Mouse (Mus musculus) forebrain, embryonic 12.5 days (tissue): ENCODE data around the gene Htr1a. TPM values are rescaled to one million over a fixed set of nuclear protein-coding genes. Genes with fewer than 3 reads are reported as not detected.
A peak's percentile ranks its signal among the peaks of the same experiment; 100 is the strongest.

Source experiments
- ATAC-seq: fragments of 200-750 bp; cut with Nextera tagmentation; 2 replicates; pipeline ENCODE4 v1.8.0; 2017; ENCODE audit warnings: moderate TSS enrichment; ENCODE audit not compliant: low FRiP score
- H3K27ac ChIP-seq: fragments of 300-500 bp; sonication (generic); 2 replicates; pipeline ENCODE4 v1.5.1; 2016; ENCODE audit warnings: mild to moderate bottlenecking
- H3K27me3 ChIP-seq: fragments of 300-500 bp; sonication (generic); 2 replicates; pipeline ENCODE4 v1.6.1; 2016; ENCODE audit warnings: mild to moderate bottlenecking
- H3K36me3 ChIP-seq: fragments of 300-500 bp; sonication (generic); replicated peaks from 2 replicates; pipeline ENCODE4 v1.6.1; 2016; ENCODE audit warnings: mild to moderate bottlenecking
- H3K4me1 ChIP-seq: fragments of 300-500 bp; sonication (generic); 2 replicates; pipeline ENCODE4 v1.6.1; 2016
- H3K4me2 ChIP-seq: fragments of 300-500 bp; sonication (generic); 2 replicates; pipeline ENCODE4 v1.6.1; 2016; ENCODE audit warnings: mild to moderate bottlenecking, moderate library complexity
- H3K4me3 ChIP-seq: fragments of 300-500 bp; sonication (generic); replicated peaks from 2 replicates; pipeline ENCODE4 v1.5.1; 2016; ENCODE audit warnings: mild to moderate bottlenecking
- H3K9ac ChIP-seq: fragments of 300-500 bp; sonication (generic); 2 replicates; pipeline ENCODE4 v1.6.1; 2016; ENCODE audit warnings: mild to moderate bottlenecking
- H3K9me3 ChIP-seq: fragments of 300-500 bp; sonication (generic); 2 replicates; pipeline ENCODE4 v1.6.1; 2016
- WGBS: fragments of 180-500 bp; shearing (Covaris S2); methylation state at CpG from one replicate; pipeline ENCODE4 v1.1.7; 2016; 5-methylcytosine and 5-hydroxymethylcytosine counted together
- polyA plus RNA-seq: library from polyadenylated mRNA; unstranded; fragments of >200 nt; fragmentation: Nextera tagmentation; extraction: Ambion mirVana; gene quantifications from 2 replicates; pipeline ENCODE4 v1.2.1, GENCODE M21; 2016

Htr1a gene
- polyA plus RNA-seq, result 0.26 TPM in 2 replicates

- H3K4me2 ChIP-seq, result peak within 1 kb of the TSS; percentile 66
- 5% methylated on average over 8 of the region's 8 CpGs for WGBS
- peak within 1 kb of the TSS; percentile 41 for H3K4me3 ChIP-seq
- ATAC-seq, result no peak
- peaks cover 16% of the 10 kb centered on the region for H3K4me1 ChIP-seq
- H3K36me3 ChIP-seq, result no peaks in the 10 kb centered on the region
- peaks cover 41% of the 10 kb centered on the region for H3K27me3 ChIP-seq
- no peak within 1 kb of the TSS for H3K27ac ChIP-seq
- H3K9me3 ChIP-seq, result no peaks in the 10 kb centered on the region
- H3K9ac ChIP-seq, result peak within 1 kb of the TSS; percentile 7; the same call in 1 of the 2 replicates
Observed at GRCm38 (mm10) chr13:105443339-105443738, at the start of gene Htr1a. TSS of gene Htr1a (plus strand) at chr13:105443639.

- no peak for ATAC-seq
- H3K4me1 ChIP-seq, result no peaks in the 10 kb centered on the region
Observed at GRCm38 (mm10) chr13:105411535-105412326, 31.7 kb upstream of the Htr1a start.

GRCm38 (mm10) chr13:105412327-105412722, 31.1 kb upstream of the Htr1a start:
- no peaks in the 10 kb centered on the region for H3K4me1 ChIP-seq
- no peak overlapping the region for H3K9ac ChIP-seq
- H3K4me3 ChIP-seq, result no peak overlapping the region
- no peaks in the 10 kb centered on the region for H3K9me3 ChIP-seq
- ATAC-seq, result no peak
- 87% methylated on average over 3 of the region's 3 CpGs for WGBS
- H3K27me3 ChIP-seq, result no peaks in the 10 kb centered on the region
- no peaks in the 10 kb centered on the region for H3K36me3 ChIP-seq
- no peak overlapping the region for H3K27ac ChIP-seq
- no peak overlapping the region for H3K4me2 ChIP-seq

More at GRCm38 (mm10) chr13:105411535-105412326, 31.7 kb upstream of the Htr1a start:
- Histone ChIP-seq H3K4me3 (no peak overlapping the region), H3K9ac (no peak overlapping the region), H3K36me3 (no peaks in the 10 kb centered on the region), H3K27ac (no peak overlapping the region), H3K9me3 (no peaks in the 10 kb centered on the region), H3K4me2 (no peak overlapping the region), H3K27me3 (no peaks in the 10 kb centered on the region)
- whole genome bisulfite sequencing, result 75% methylated on average over 10 of the region's 10 CpGs

GRCm38 (mm10) chr13:105433141-105433540, 10.3 kb upstream of the Htr1a start:
- Histone ChIP-seq H3K9me3 (no peaks in the 10 kb centered on the region), H3K4me1 (no peaks in the 10 kb centered on the region), H3K4me3 (no peak overlapping the region), H3K36me3 (no peaks in the 10 kb centered on the region), H3K27ac (no peak overlapping the region), H3K27me3 (no peaks in the 10 kb centered on the region), H3K4me2 (no peak overlapping the region), H3K9ac (no peak overlapping the region)
- ATAC-seq, result no peak; the same call in 1 of the 2 replicates
- WGBS, result 55% methylated on average over 2 of the region's 2 CpGs

GRCm38 (mm10) chr13:105433630-105434029, 9.8 kb upstream of the Htr1a start:
- H3K9me3 ChIP-seq, result no peaks in the 10 kb centered on the region
- peak; percentile 67; the same call in 1 of the 2 replicates for ATAC-seq

GRCm38 (mm10) chr13:105442576-105442975, 863 bp upstream of the Htr1a start:
- Histone ChIP-seq H3K4me3 (no peak overlapping the region), H3K4me2 (no peak overlapping the region), H3K27me3 (peaks cover 41% of the 10 kb centered on the region), H3K9me3 (no peaks in the 10 kb centered on the region), H3K27ac (no peak overlapping the region), H3K9ac (no peak overlapping the region), H3K36me3 (no peaks in the 10 kb centered on the region), H3K4me1 (peaks cover 16% of the 10 kb centered on the region)
- WGBS, result 5% methylated on average over 6 of the region's 6 CpGs
- no peak for ATAC-seq

More at GRCm38 (mm10) chr13:105433630-105434029, 9.8 kb upstream of the Htr1a start:
- 38% methylated on average over 1 of the region's 1 CpGs for WGBS
- Histone ChIP-seq H3K36me3 (no peaks in the 10 kb centered on the region), H3K27ac (no peak overlapping the region), H3K27me3 (no peaks in the 10 kb centered on the region), H3K4me1 (no peaks in the 10 kb centered on the region), H3K4me2 (no peak overlapping the region), H3K4me3 (no peak overlapping the region), H3K9ac (no peak overlapping the region)

- 1% methylated on average over 15 of the region's 15 CpGs for WGBS
- peak overlapping the region; percentile 7; the same call in 1 of the 2 replicates for H3K9ac ChIP-seq
Observed at GRCm38 (mm10) chr13:105443871-105444237, 415 bp downstream of the Htr1a start.

GRCm38 (mm10) chr13:105444238-105444894, 927 bp downstream of the Htr1a start:
- Histone ChIP-seq H3K4me2 (peak overlapping the region; percentile 66), H3K27ac (no peak overlapping the region), H3K4me1 (peaks cover 16% of the 10 kb centered on the region), H3K27me3 (peaks cover 41% of the 10 kb centered on the region), H3K4me3 (peak overlapping the region; percentile 41), H3K9ac (peak overlapping the region; percentile 7; the same call in 1 of the 2 replicates), H3K36me3 (no peaks in the 10 kb centered on the region), H3K9me3 (no peaks in the 10 kb centered on the region)
- WGBS, result under 1% methylated on average over 39 of the region's 39 CpGs
- ATAC-seq, result peak; percentile 45

More at GRCm38 (mm10) chr13:105443871-105444237, 415 bp downstream of the Htr1a start:
- Histone ChIP-seq H3K4me1 (peaks cover 16% of the 10 kb centered on the region), H3K4me2 (peak overlapping the region; percentile 66), H3K9me3 (no peaks in the 10 kb centered on the region), H3K4me3 (peak overlapping the region; percentile 41), H3K27ac (no peak overlapping the region), H3K36me3 (no peaks in the 10 kb centered on the region), H3K27me3 (peaks cover 41% of the 10 kb centered on the region)
- peak; percentile 15; the same call in 1 of the 2 replicates for ATAC-seq

- peak; percentile 44; the same call in 1 of the 2 replicates for ATAC-seq
- Histone ChIP-seq H3K4me3 (peak overlapping the region; percentile 41), H3K9me3 (no peaks in the 10 kb centered on the region), H3K4me1 (peaks cover 16% of the 10 kb centered on the region), H3K36me3 (no peaks in the 10 kb centered on the region), H3K4me2 (peak overlapping the region; percentile 66), H3K27me3 (peaks cover 41% of the 10 kb centered on the region), H3K9ac (0 out of 2 replicates have a peak overlapping the region, but pooled peaks have one; percentile 2), H3K27ac (no peak overlapping the region)
- 1% methylated on average over 26 of the region's 26 CpGs for WGBS
Observed at GRCm38 (mm10) chr13:105444895-105445281, 1.4 kb downstream of the Htr1a start.

- Histone ChIP-seq H3K36me3 (no peaks in the 10 kb centered on the region), H3K9me3 (no peaks in the 10 kb centered on the region), H3K4me2 (no peak overlapping the region), H3K4me3 (no peak overlapping the region), H3K4me1 (peaks cover 16% of the 10 kb centered on the region), H3K27ac (no peak overlapping the region), H3K27me3 (peaks cover 41% of the 10 kb centered on the region), H3K9ac (no peak overlapping the region)
- no peak for ATAC-seq
- WGBS, result 10% methylated on average over 4 of the region's 4 CpGs
Observed at GRCm38 (mm10) chr13:105446239-105446638, 2.8 kb downstream of the Htr1a start.

GRCm38 (mm10) chr13:105447695-105448094, 4.3 kb downstream of the Htr1a start:
- no peak overlapping the region for H3K9ac ChIP-seq
- no peak overlapping the region for H3K27ac ChIP-seq
- 8% methylated on average over 2 of the region's 2 CpGs for WGBS
- no peaks in the 10 kb centered on the region for H3K9me3 ChIP-seq
- no peak overlapping the region for H3K4me2 ChIP-seq
- peaks cover 16% of the 10 kb centered on the region for H3K4me1 ChIP-seq
- ATAC-seq, result peak; percentile 45; the same call in 1 of the 2 replicates
- H3K27me3 ChIP-seq, result peaks cover 41% of the 10 kb centered on the region
- H3K36me3 ChIP-seq, result no peaks in the 10 kb centered on the region
- no peak overlapping the region for H3K4me3 ChIP-seq

- WGBS, result 68% methylated on average over 3 of the region's 3 CpGs
- no peak overlapping the region for H3K9ac ChIP-seq
- no peak overlapping the region for H3K4me3 ChIP-seq
- no peaks in the 10 kb centered on the region for H3K36me3 ChIP-seq
- H3K4me2 ChIP-seq, result no peak overlapping the region
- H3K9me3 ChIP-seq, result no peaks in the 10 kb centered on the region
- no peak overlapping the region for H3K27ac ChIP-seq
- peaks cover 4% of the 10 kb centered on the region for H3K27me3 ChIP-seq
- no peaks in the 10 kb centered on the region; the same call in 1 of the 2 replicates for H3K4me1 ChIP-seq
- no peak for ATAC-seq
Observed at GRCm38 (mm10) chr13:105451536-105451935, 8.1 kb downstream of the Htr1a start.
